Mouse (Mus musculus): ENCODE measurements at regions not wholly inside any gene's neighbourhood (a gene's known extent, or its start where the extent isn't known, plus 50 kb on each side); places are given as distances from the start of the nearest gene placed in this dataset.

DNA sequence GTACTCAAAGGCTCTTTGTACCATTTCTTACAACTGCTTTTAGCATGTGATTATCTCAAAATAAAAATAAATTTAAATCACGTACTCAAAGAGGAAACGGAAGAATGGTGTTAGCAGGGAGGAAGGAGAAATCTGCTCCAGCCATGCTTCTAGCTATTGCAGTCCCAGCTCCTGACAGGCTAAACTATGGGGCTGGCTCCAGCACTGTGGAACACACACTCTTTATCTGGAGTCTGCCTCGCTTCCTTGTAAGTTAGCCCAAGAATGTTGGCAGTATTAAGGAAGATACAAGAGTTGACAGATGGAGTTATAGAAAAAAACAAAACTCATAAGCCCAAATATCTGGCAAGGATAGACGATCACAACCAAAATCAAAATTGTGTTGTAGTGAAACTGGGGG is 161.5 kb upstream of the AI593442 start:
- no peak for TF ChIP-seq GATA1 (IDR thresholded peaks at IDR 0.05; ENCODE audit: borderline replicate concordance, low read length)
- TF ChIP-seq FLI1 (IDR thresholded peaks at IDR 0.05; ENCODE audit: low read length): no peak

Measured in megakaryocyte, embryonic 14.5 days (primary cell).